Mouse (Mus musculus) bone marrow macrophage, adult 2 months (primary cell): ENCODE results near the gene Tsga13. TPM values are rescaled to one million over a fixed set of nuclear protein-coding genes. Genes with fewer than 3 reads are reported as not detected.

Source experiments
- H3K27ac ChIP-seq: 2 replicates; pipeline ENCODE4 v1.5.1; 2012; ENCODE audit warnings: low read depth, low read length; ENCODE audit not compliant: insufficient read depth
- H3K4me1 ChIP-seq: 2 replicates; pipeline ENCODE4 v1.6.1; 2012; ENCODE audit warnings: low read length; ENCODE audit not compliant: control insufficient read depth, insufficient read depth
- H3K4me3 ChIP-seq: 2 replicates; pipeline ENCODE4 v1.5.1; 2012; ENCODE audit warnings: mild to moderate bottlenecking, low read length, moderate library complexity; ENCODE audit not compliant: insufficient read depth
- CTCF ChIP-seq: IDR thresholded peaks from 2 replicates; pipeline ENCODE4 v1.5.1; 2012; ENCODE audit warnings: low read depth, mild to moderate bottlenecking, low read length, moderate library complexity
- POLR2A ChIP-seq: IDR thresholded peaks from 2 replicates; pipeline ENCODE4 v1.6.1; 2012; ENCODE audit warnings: mild to moderate bottlenecking, low read depth, low read length, borderline replicate concordance
- polyA plus RNA-seq: library from polyadenylated mRNA; stranded (reverse); fragments of >200 nt; gene quantifications from 2 replicates; pipeline ENCODE4 v1.2.4, GENCODE M21; 2012; ENCODE audit not compliant: missing spikeins, insufficient read depth, insufficient read length

Gene Tsga13
- not detected in 2 replicates for polyA plus RNA-seq

GRCm38 (mm10) chr6:30915473-30915872 is at the start of gene Tsga13:
TSS of gene Tsga13 (minus strand) at chr6:30915573.
- TF ChIP-seq POLR2A (no peak), CTCF (no peak)
- Histone ChIP-seq H3K4me3 (no peak within 1 kb of the TSS), H3K27ac (no peak within 1 kb of the TSS), H3K4me1 (no peaks in the 10 kb centered on the region)

- TF ChIP-seq POLR2A (no peak), CTCF (no peak)
- peak within 1 kb of the TSS; percentile 41 for H3K4me3 ChIP-seq
- H3K27ac ChIP-seq = no peak within 1 kb of the TSS
- H3K4me1 ChIP-seq = no peaks in the 10 kb centered on the region
These were observed 43.6 kb upstream of the Tsga13 start, which contains the start of gene Klf14 for GRCm38 (mm10) chr6:30958736-30959540. TSS of gene Klf14 (minus strand) at chr6:30959078.

GRCm38 (mm10) chr6:30957784-30958735 is 42.7 kb upstream of the Tsga13 start:
- TF ChIP-seq POLR2A (no peak), CTCF (no peak)
- Histone ChIP-seq H3K4me3 (peak overlapping the region; percentile 41; the same call in 1 of the 2 replicates), H3K4me1 (no peaks in the 10 kb centered on the region), H3K27ac (no peak overlapping the region)

DNA sequence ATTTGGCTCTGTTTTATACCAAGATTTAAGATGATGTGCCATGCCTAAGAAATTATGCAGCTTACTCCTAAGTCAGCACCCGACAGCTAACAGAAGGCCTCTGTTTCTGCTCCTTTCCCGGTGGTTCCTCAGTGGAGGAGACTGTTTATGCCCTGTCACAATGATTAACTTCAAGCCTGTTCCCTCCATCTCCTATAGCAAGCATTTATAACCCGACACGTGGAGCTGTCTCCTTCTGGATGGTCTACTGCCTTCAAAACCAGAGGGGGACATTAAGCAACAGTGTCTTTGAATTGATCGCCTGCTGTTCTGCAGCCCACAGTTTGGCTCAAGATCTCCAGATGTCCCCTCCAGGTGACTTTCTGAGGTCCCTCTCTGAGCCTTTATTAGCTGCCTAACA is 23.9 kb upstream of the Tsga13 start:
- H3K4me3 ChIP-seq = no peak overlapping the region
- no peak for TF ChIP-seq POLR2A
- TF ChIP-seq CTCF = no peak
- no peak overlapping the region for H3K27ac ChIP-seq
- H3K4me1 ChIP-seq = no peaks in the 10 kb centered on the region

DNA sequence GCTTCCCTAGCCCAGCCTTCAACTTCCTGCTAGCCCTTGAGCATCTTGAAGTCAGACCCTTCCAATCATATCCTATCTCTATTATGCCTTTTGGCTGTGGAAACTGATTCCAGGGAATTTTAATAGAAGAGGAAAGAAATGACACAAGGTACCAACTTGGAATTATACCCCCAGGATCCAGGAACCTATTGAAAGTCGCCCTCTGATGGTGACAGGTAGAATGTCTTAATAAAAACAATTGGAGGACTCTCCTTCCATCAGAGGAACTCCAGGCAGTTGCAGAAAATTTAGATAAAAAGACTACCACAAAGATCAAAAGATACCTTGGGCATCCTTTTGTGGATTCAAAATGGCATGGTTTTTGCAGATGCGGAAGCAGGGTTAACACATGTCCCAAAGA is 7.4 kb upstream of the Tsga13 start:
- Histone ChIP-seq H3K4me1 (no peaks in the 10 kb centered on the region), H3K4me3 (no peak overlapping the region), H3K27ac (no peak overlapping the region)
- no peak for TF ChIP-seq CTCF
- no peak for TF ChIP-seq POLR2A

DNA sequence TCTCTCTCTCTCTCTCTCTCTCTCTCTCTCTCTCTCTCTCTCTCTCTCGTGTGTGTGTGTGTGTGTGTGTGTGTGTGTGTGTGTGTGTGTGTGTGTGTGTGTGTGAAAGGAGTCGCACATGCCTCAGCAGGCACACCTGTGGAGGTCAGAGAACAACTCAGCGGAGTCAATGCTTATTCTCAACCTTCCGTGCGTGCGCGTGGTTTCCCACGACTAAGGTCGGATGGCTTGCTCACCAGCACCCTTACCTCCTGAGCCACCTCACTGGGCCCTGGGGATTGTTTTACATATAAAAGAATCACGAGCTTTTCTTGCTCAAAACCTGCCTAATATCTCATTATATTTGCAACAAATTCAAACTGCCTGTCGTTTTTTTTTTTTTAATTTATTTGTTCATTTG is 6.5 kb upstream of the Tsga13 start:
- Histone ChIP-seq H3K4me1 (no peaks in the 10 kb centered on the region), H3K4me3 (no peak overlapping the region), H3K27ac (no peak overlapping the region)
- TF ChIP-seq POLR2A (no peak), CTCF (no peak)

DNA sequence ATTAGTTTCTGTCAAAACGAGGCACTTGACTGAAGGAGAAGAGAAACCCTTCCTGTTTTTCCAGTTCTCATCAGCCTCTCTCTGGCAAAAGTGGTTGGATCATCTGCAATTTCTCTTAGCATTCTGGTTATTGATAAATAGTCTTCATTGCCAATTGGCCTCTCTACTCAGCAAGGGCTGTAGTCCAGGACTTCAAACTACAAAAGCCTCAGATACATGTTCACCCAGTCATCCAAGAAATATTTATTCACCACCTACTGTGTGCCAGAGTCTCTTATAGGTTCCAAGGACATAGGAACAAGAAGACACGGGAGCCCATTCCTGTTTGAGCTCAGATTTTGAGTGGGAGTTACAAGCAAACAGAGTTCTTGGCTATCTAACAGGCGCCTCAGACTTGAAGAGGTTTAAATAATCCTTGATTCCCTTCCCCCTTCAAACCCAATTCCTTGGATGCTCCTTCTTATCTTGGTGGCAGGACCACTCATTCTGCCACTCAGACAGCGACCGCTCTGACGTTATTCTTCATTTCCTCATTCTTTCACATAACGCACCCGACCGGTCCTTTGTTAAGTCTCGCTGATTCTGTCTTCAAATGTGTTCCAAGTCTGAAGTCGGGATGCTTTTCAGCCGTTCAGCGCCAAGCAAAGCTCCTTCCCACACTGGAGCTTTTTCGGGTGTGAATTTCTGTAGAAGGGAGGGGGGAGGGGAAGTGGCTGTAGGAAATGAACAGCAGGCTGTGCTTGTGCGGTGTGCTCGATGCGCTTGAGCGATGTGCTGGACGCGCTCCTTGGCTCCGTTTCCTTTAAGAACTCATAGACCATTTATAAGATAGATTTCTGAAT is 5.7 kb upstream of the Tsga13 start:
- H3K4me3 ChIP-seq = no peak overlapping the region
- H3K27ac ChIP-seq = no peak overlapping the region
- TF ChIP-seq POLR2A = no peak
- TF ChIP-seq CTCF = no peak
- no peaks in the 10 kb centered on the region for H3K4me1 ChIP-seq

GRCm38 (mm10) chr6:30907970-30908369 is 7.4 kb downstream of the Tsga13 start:
- no peak for TF ChIP-seq CTCF
- no peak for TF ChIP-seq POLR2A
- Histone ChIP-seq H3K4me3 (no peak overlapping the region), H3K4me1 (no peaks in the 10 kb centered on the region), H3K27ac (no peak overlapping the region)

DNA sequence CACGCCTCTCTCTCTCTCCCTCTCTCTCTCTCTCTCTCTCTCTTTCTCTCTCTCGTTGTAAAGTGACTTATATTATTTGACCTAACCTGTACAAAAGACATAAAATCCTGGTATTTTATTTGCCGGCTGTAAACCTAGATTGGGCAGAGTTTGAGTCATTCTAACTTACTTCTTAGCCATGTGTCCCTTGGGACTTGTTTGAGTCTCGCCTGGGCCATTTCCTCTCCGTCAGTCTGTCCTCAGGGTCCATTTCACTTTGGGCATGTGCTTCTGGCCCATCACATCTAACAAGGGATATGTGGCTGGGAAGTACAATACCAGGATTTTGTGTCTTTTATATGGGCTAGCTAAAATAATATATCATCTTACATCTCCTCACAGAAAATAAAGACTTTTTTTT is 10.5 kb downstream of the Tsga13 start:
- Histone ChIP-seq H3K4me1 (no peaks in the 10 kb centered on the region), H3K4me3 (no peak overlapping the region), H3K27ac (no peak overlapping the region)
- TF ChIP-seq CTCF (no peak), POLR2A (no peak)
